Mouse (Mus musculus) erythroblast, embryonic 14.5 days (primary cell): Measurements from ENCODE around the gene Rasal3. TPM values are rescaled to one million over a fixed set of nuclear protein-coding genes. Genes with fewer than 3 reads are reported as not detected.
A peak's percentile ranks its signal among the peaks of the same experiment; 100 is the strongest.

ENCODE experiments used
- H3K27me3 ChIP-seq: 2 replicates; pipeline ENCODE4 v1.6.1; 2012; ENCODE audit warnings: inconsistent platforms; ENCODE audit not compliant: control insufficient read depth
- H3K36me3 ChIP-seq: 2 replicates; pipeline ENCODE4 v1.6.1; 2012; ENCODE audit warnings: mild to moderate bottlenecking, inconsistent platforms; ENCODE audit not compliant: control insufficient read depth
- H3K4me1 ChIP-seq: 2 replicates; pipeline ENCODE4 v1.6.1; 2012; ENCODE audit warnings: inconsistent platforms; ENCODE audit not compliant: control insufficient read depth
- H3K4me3 ChIP-seq: replicated peaks from 2 replicates; pipeline ENCODE3; 2012; ENCODE audit warnings: moderate library complexity, mild to moderate bottlenecking, inconsistent platforms
- H3K9me3 ChIP-seq: 2 replicates; pipeline ENCODE4 v1.6.1; 2012; ENCODE audit warnings: low read length, inconsistent platforms, mixed read lengths; ENCODE audit not compliant: control insufficient read depth
- GATA1 ChIP-seq: IDR thresholded peaks from 2 replicates; pipeline ENCODE4 v1.6.1; 2012; ENCODE audit warnings: low read length, inconsistent platforms, mixed read lengths
- TAL1 ChIP-seq: IDR thresholded peaks from 3 replicates; pipeline ENCODE4 v1.6.1; 2012; ENCODE audit warnings: low read length, inconsistent platforms, mixed read lengths
- polyA plus RNA-seq: library from polyadenylated mRNA; stranded (reverse); fragments of >175 nt; gene quantifications from 2 replicates; pipeline ENCODE4 v1.2.3, GENCODE M21; 2012

Gene Rasal3
- polyA plus RNA-seq, 1 experiment = 0.17 TPM

DNA sequence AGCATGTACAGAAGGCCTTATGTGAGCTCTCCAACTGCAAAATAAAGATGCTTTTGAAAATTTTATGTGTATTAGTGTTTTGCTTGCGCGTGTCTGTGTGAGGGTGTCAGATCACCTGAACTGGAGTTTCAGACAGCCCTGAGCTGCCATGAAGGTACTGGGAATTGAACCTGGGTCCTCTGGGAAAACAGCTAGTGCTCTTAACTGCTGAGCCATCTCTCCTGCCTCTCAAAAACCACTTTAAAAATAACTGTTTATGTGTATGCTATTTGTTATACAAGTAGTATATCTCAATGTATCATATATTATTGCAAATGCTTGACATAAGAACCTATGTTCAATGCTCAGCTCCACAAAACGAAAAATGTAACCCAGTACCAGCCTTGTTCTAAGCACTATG lies 52.1 kb downstream of the Rasal3 start:
- Histone ChIP-seq H3K4me3 (peak overlapping the region; percentile 90), H3K9me3 (no peaks in the 10 kb centered on the region), H3K36me3 (peaks cover 36% of the 10 kb centered on the region), H3K27me3 (no peaks in the 10 kb centered on the region), H3K4me1 (peaks cover 48% of the 10 kb centered on the region)
- no peak for TF ChIP-seq TAL1
- TF ChIP-seq GATA1 = no peak

DNA sequence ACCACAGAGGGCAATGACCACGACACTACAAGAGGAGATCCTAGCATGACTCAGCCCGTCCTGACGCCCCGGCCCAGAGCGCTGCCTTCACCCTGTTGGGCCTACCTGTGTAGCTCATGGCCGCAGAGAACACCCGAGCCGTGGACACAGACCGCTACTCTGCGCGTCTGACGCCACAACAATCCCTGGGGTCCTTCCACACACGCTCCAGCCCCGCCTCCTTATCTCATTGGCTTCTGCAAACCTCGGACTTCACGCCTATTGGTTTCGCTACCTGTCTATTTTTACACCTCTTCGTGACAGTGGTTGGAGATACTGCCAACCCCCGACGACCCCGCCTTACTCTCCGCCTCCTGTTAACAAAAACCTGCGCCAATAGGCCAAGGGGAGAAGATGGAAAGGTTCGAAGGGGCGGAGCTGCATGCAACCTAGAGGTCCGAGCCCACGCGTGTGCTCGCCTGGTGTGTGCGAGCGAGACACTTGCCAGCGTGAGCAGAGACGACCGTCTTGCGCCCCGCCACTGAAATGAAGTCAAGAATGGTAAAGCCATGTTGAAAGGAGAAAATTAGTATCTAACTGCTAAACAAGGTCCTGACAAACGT lies 52.9 kb downstream of the Rasal3 start, which contains the start of gene Akap8l:
Gene Akap8l, minus strand, starts transcription at position 226 of the 602 bp plus-strand sequence.
- TF ChIP-seq TAL1 (no peak), GATA1 (no peak; the same call in 1 of the 2 replicates)
- peaks cover 48% of the 10 kb centered on the region for H3K4me1 ChIP-seq
- H3K9me3 ChIP-seq = no peaks in the 10 kb centered on the region
- peak within 1 kb of the TSS; percentile 90 for H3K4me3 ChIP-seq
- H3K27me3 ChIP-seq = no peaks in the 10 kb centered on the region
- H3K36me3 ChIP-seq = peaks cover 28% of the 10 kb centered on the region

DNA sequence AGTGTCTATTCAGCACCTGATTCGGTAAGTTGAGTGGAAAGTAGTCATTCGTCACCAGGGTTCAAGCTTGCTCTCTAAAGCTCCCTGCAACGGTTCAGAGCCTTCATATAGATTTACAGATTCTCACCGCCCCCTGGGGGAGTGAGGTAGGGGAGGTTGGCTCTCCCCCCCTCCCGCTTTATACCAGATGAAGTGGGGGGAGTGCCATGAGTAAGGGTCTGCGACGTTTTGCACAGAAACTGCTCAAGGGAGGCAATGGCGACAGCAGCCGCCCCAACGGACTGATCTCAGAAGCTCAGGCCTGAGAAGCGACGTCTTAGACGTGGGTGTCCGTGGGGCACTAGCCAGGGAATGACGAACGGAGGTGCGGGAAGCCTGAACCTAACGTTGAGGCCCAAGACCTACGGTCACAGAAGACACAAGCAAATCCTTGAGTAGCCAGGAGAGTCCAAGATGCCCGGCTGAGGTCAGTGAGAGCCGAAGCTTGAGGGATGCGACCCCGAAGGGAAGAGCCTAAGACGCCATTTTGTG lies 53.5 kb downstream of the Rasal3 start:
- peaks cover 28% of the 10 kb centered on the region for H3K36me3 ChIP-seq
- peaks cover 48% of the 10 kb centered on the region for H3K4me1 ChIP-seq
- TF ChIP-seq GATA1 = no peak
- no peak for TF ChIP-seq TAL1
- H3K27me3 ChIP-seq = no peaks in the 10 kb centered on the region
- H3K9me3 ChIP-seq = no peaks in the 10 kb centered on the region
- peak overlapping the region; percentile 90 for H3K4me3 ChIP-seq

DNA sequence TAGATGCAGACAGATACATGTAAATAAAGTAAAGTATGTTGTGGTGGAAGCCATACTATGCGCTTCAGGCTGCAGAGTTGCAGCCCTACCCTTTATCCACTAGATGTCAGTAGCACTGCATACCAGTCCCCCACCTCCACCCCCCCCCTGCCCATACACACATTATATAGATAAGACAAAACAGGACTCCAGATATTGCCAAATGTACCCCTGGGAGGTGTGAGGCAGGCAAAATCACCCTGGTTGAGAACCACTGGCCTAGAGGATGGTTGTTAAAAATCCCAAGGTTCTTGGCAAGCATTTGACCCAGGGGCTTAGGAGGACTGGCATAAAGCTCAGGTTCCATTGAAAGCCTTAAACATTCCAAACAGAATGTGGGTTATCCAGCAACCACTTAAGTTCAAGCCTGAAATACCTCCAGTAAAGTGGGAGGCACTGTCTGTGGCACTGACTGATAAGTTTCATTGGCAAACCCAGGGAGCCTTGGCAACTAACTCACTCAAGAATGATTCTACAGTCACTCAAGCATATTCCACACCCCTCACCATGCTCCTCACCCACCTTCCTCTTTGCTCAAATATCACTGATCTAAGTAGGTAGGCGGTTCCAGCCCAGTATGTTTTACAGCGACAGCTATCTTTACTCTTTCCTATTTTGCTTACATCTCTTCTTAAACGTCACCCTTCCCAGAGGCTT lies 54.2 kb downstream of the Rasal3 start:
- no peaks in the 10 kb centered on the region for H3K27me3 ChIP-seq
- H3K36me3 ChIP-seq = peaks cover 28% of the 10 kb centered on the region
- peak overlapping the region; percentile 90 for H3K4me3 ChIP-seq
- H3K9me3 ChIP-seq = no peaks in the 10 kb centered on the region
- peaks cover 48% of the 10 kb centered on the region for H3K4me1 ChIP-seq
- TF ChIP-seq TAL1 (no peak), GATA1 (no peak)

DNA sequence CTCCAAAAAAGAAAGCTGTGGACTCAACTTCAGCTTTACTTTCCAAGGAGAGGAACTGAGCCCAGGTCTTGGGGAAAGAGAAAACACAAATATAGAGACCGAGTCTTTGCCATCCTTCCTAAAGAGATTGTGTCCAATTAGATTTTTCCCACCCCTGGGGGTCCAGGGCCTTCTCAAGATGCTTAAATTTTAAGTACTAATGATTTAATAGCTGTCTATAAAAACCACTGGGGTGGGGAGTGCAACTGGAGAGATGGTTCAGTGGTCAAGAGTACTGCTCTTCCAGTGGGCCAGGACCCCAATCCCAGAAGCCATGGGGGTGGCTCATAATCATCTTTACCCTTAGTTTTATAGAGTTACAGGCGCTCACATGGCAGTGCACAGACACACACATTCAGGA lies 55.0 kb downstream of the Rasal3 start:
- no peaks in the 10 kb centered on the region for H3K27me3 ChIP-seq
- H3K9me3 ChIP-seq = no peaks in the 10 kb centered on the region
- peak overlapping the region; percentile 90 for H3K4me3 ChIP-seq

DNA sequence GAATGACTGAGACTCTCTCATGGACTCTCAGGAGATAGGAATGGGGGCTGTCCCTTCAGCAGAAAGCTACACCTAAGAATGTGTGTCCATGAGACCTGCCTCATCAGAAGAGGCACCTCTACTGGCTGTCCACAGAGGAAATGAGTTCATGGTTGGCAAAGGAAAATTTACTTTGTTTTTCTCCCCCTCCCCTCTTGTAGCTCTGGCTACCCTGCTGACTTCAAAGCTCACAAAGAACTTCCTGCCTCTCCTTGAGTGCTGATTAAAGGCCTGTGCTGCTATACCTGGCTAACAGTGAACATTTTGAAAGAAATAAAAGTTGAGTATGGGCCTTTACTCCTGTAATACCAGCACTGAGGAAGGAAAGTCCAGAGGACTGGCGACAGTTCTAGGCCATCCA lies 62.3 kb downstream of the Rasal3 start:
- TF ChIP-seq TAL1 (no peak), GATA1 (no peak)
- H3K9me3 ChIP-seq = no peaks in the 10 kb centered on the region
- H3K27me3 ChIP-seq = no peaks in the 10 kb centered on the region
- H3K4me1 ChIP-seq = no peaks in the 10 kb centered on the region; the same call in 1 of the 2 replicates
- no peak overlapping the region for H3K4me3 ChIP-seq
- peaks cover 84% of the 10 kb centered on the region for H3K36me3 ChIP-seq

More for the DNA sequence above, 55.0 kb downstream of the Rasal3 start:
- Histone ChIP-seq H3K4me1 (peaks cover 48% of the 10 kb centered on the region), H3K36me3 (peaks cover 29% of the 10 kb centered on the region)
- TF ChIP-seq GATA1 = no peak
- no peak for TF ChIP-seq TAL1

Other genes starting within 250 kb of the Rasal3 start
- gene Notch3, start 236.7 kb downstream of the Rasal3 start, polyA plus RNA-seq = 0.01 TPM in 1 of 2 replicates, not detected in the other
- not detected in 2 replicates for gene Ephx3, start 214.0 kb downstream of the Rasal3 start, polyA plus RNA-seq
- gene Brd4, start 118.9 kb downstream of the Rasal3 start, polyA plus RNA-seq = 26.1 and 31.0 TPM in 2 replicates
- gene Akap8, start 82.3 kb downstream of the Rasal3 start, polyA plus RNA-seq = 11.5 and 13.2 TPM in 2 replicates
- gene Akap8l, start 53.0 kb downstream of the Rasal3 start, polyA plus RNA-seq = 23.1 and 23.2 TPM in 2 replicates
- 2.2 and 2.5 TPM in 2 replicates for gene Wiz, start 14.1 kb downstream of the Rasal3 start, polyA plus RNA-seq
- 0.03 TPM in 1 of 2 replicates, not detected in the other for gene Pglyrp2, start 20.6 kb upstream of the Rasal3 start, polyA plus RNA-seq
- 0.03 TPM in 2 replicates for gene Cyp4f39, start 49.1 kb upstream of the Rasal3 start, polyA plus RNA-seq
- gene Cyp4f17, start 102.5 kb upstream of the Rasal3 start, polyA plus RNA-seq = not detected in 2 replicates
- 0.02 TPM in 1 of 2 replicates, not detected in the other for gene Cyp4f16, start 133.0 kb upstream of the Rasal3 start, polyA plus RNA-seq
- not detected in 2 replicates for gene Cyp4f37, start 217.7 kb upstream of the Rasal3 start, polyA plus RNA-seq